Mouse (Mus musculus) 3134 (cell line): ENCODE data around the gene Gm28576.
"Not testable (repeated sequence)": the region's sequence is repeated elsewhere in the genome, so short reads cannot be mapped to it uniquely, and the experiment has no call there.

Experiments used
- DNase-seq: peaks from one replicate; pipeline ENCODE4 v3.0.0-alpha.2; 2011; ENCODE audit warnings: low spot score; ENCODE audit not compliant: insufficient read length; ENCODE audit errors: extremely low read depth

Gene Gm28576

DNA sequence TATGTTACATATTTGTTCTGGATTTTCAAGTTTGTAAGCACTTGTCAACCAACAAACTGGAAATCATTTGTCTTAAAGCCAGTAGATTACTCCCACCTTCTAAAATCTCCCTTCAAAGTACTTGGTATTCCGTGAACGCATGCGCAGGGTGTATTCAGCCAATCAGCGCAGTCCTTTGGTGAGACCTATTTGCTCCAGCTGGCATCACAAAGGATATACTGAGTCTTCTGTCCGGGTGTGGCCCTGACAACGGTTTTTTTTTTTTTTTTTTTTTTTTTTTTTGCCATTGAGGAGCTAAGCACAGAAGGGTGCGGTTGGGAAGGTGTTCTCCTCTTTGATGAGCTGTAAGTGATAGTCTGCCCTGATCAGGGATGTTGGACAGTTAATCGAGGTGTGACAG is at the start of gene Gm28576:
Gene Gm28576, plus strand, starts transcription at position 301 of the 400 bp plus-strand sequence.
- not testable (repeated sequence) for DNase-seq
